Mouse (Mus musculus) spleen, adult 2 months (tissue): ENCODE data around the gene Arhgef26.

Source experiments
- CTCF ChIP-seq: fragments of 200-500 bp; IDR thresholded peaks from 2 replicates; pipeline ENCODE4 v1.5.1; 2011; ENCODE audit warnings: mild to moderate bottlenecking, inconsistent platforms; ENCODE audit not compliant: insufficient read depth, insufficient read length, insufficient replicate concordance; ENCODE audit errors: extremely low read depth
- POLR2A ChIP-seq: fragments of 200-500 bp; IDR thresholded peaks from 2 replicates; pipeline ENCODE4 v1.6.1; 2011; ENCODE audit warnings: low read depth, low read length, inconsistent platforms

- TF ChIP-seq CTCF = no peak
- no peak for TF ChIP-seq POLR2A
Measured at GRCm38 (mm10) chr3:62382853-62383252, 44.7 kb downstream of the Arhgef26 start.
